Comparison of ENCODE assay signal across 16 mouse cellular contexts in the genomic region with DNA sequence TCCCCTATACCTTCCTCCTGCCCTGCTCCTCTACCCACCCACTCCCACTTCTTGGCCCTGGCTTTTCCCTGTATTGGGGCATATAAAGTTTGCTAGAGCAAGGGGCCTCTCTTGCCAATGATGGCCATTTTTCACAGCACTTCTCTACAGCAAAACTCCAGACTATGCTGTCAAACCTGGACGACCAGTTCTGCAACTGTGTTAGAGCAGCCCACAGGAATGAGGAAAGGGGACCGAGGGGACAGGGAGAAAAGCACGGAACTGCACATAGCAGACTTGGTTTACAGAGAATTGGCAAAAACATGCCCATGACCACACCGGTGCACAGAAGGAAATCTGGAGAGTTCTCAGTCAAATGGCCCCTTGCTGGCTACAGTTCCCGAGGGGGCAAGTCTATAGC.
DNase-seq lines count a peak whose midpoint lies in the region; ATAC-seq lines count a peak whose summit lies in the region.
"Had no signal": no experiment of that assay in that cellular context is flagged by ENCODE, and none has a peak within 500 bp of the region (broad histone marks: within the 10 kb centered on the region; RNA-seq: fewer than 3 reads in every experiment).

No protein-coding gene starts in this region.

- no peaks in the 10 kb centered on the region for H3K9me3 ChIP-seq in hindbrain, embryonic 16.5 days (ENCODE audit: control insufficient read depth, low read length)
- H3K9me3 ChIP-seq: forebrain, embryonic 10.5 days; heart, embryonic 10.5 days; limb, embryonic 15.5 days; liver, embryonic 15.5 days; megakaryocyte, embryonic 14.5 days had no signal

- H3K9ac ChIP-seq in hindbrain, embryonic 16.5 days (ENCODE audit: low read depth, low read length): no peak overlapping the region
- H3K9ac ChIP-seq: forebrain, postnatal 0 days; limb, embryonic 15.5 days; liver, embryonic 15.5 days had no signal

- no peak overlapping the region for H3K4me2 ChIP-seq in hindbrain, embryonic 16.5 days (ENCODE audit: low read length)
- H3K4me2 ChIP-seq: limb, embryonic 15.5 days; liver, embryonic 15.5 days had no signal

- no peaks in the 10 kb centered on the region for H3K27me3 ChIP-seq in hindbrain, embryonic 16.5 days (replicated peaks; ENCODE audit: control insufficient read depth, insufficient read depth, low read length)
- H3K27me3 ChIP-seq: limb, embryonic 15.5 days; liver, embryonic 15.5 days; megakaryocyte, embryonic 14.5 days had no signal

- ATAC-seq in hindbrain, embryonic 16.5 days: no peak
- ATAC-seq: forebrain, postnatal 0 days had no signal

- no peak overlapping the region for H3K27ac ChIP-seq in hindbrain, embryonic 16.5 days (ENCODE audit: low read depth, low read length)
- H3K27ac ChIP-seq: forebrain, embryonic 10.5 days; heart, embryonic 10.5 days; limb, embryonic 15.5 days; liver, embryonic 15.5 days had no signal

- no peak overlapping the region for H3K4me3 ChIP-seq in hindbrain, embryonic 16.5 days (ENCODE audit: low read length)
- H3K4me3 ChIP-seq: forebrain, embryonic 10.5 days; heart, embryonic 10.5 days; limb, embryonic 15.5 days; liver, embryonic 15.5 days; megakaryocyte, embryonic 14.5 days had no signal

- DNase-seq in kidney, postnatal 10 days: peak; percentile 30
- DNase-seq in kidney, postnatal 36 days: no peak
- DNase-seq in embryo, embryonic 10.5 days (ENCODE audit: low spot score): peak; percentile 19
- DNase-seq in embryo, embryonic 11 days: peak; percentile 18
- peak; percentile 23 for DNase-seq in lung, postnatal 36 days
- no peak for DNase-seq in layer of hippocampus, postnatal 14 days (ENCODE audit: low spot score in 2 of 2)
- DNase-seq: cerebellum, adult 2 months; forebrain, postnatal 0 days; midbrain, embryonic 14.5 days; thymus, adult 18-20 months had no signal

- H3K36me3 ChIP-seq in hindbrain, embryonic 16.5 days (ENCODE audit: control insufficient read depth, insufficient read depth, low read length): no peaks in the 10 kb centered on the region
- H3K36me3 ChIP-seq: forebrain, embryonic 10.5 days; heart, embryonic 10.5 days; limb, embryonic 15.5 days; liver, embryonic 15.5 days had no signal

- no peaks in the 10 kb centered on the region for H3K4me1 ChIP-seq in hindbrain, embryonic 16.5 days (ENCODE audit: control insufficient read depth, insufficient read depth, low read depth, low read length)
- H3K4me1 ChIP-seq: heart, embryonic 10.5 days; liver, embryonic 15.5 days; megakaryocyte, embryonic 14.5 days had no signal

- WGBS in hindbrain, embryonic 16.5 days: 87% methylated on average over 5 of the region's 5 CpGs

Comparison
In these comparisons a context has a peak if more than half of its experiments do, and no peak if none do; other contexts are left out.
1. DNase-seq: peak in kidney, postnatal 10 days (single experiment), embryo, embryonic 10.5 days (single experiment), embryo, embryonic 11 days (single experiment) and lung, postnatal 36 days (single experiment); none in kidney, postnatal 36 days (0 of 2) and layer of hippocampus, postnatal 14 days (0 of 2).